Mouse (Mus musculus) hindlimb bud, embryonic 11.5 days (tissue): ENCODE measurements around the gene Pheta1.
A peak's percentile ranks its signal among the peaks of the same experiment; 100 is the strongest.
"Not testable (repeated sequence)": the region's sequence is repeated elsewhere in the genome, so short reads cannot be mapped to it uniquely, and the experiment has no call there.

Experiments used
- DNase-seq: peaks from one replicate; pipeline ENCODE4 v3.0.0-alpha.2; 2012; ENCODE audit warnings: low read depth, low spot score; ENCODE audit errors: extremely low spot score

Pheta1 gene

GRCm38 (mm10) chr5:121842665-121843118 lies 6.1 kb upstream of the Pheta1 start:
- DNase-seq, result no peak

GRCm38 (mm10) chr5:121843138-121843905 lies 5.5 kb upstream of the Pheta1 start:
- no peak for DNase-seq

DNA sequence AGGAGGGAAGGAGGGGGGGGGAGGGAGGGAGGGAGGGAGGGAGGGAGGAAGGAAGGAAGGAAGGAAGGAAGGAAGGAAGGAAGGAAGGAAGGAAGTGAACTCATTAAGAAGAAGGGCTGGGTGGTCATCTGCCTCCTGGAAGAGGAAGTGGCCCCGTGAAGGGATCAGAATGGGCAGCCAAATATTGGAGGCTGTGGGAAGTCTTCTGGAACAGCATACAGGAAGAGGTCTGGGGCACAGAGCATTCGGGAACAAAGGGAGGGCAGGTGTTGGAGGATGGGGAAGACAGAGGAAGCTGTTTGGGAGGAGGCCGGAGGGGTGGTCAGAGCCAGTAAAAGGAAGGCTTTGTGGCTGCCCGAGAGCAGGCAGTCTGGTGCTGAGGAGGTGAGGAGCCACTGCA lies 3.4 kb upstream of the Pheta1 start:
- no peak for DNase-seq

DNA sequence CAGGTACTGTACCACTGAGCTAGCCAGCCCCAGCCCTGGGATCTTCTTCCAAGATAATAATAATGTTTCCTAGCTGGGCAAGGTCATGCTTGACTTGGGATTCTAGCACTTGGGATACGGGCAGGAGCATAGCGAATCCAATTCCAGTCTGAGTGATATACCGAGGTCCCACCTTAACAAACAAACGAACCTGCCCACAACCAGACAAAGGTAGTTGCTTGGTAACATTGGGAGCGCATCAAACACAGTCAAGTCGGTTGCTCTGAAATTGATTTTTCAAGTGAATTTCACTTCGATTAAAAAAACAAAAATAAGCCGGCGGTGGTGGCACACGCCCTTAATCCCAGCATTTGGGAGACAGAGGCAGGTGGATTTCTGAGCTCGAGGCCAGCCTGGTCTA lies 2.5 kb upstream of the Pheta1 start:
- DNase-seq, result no peak

DNA sequence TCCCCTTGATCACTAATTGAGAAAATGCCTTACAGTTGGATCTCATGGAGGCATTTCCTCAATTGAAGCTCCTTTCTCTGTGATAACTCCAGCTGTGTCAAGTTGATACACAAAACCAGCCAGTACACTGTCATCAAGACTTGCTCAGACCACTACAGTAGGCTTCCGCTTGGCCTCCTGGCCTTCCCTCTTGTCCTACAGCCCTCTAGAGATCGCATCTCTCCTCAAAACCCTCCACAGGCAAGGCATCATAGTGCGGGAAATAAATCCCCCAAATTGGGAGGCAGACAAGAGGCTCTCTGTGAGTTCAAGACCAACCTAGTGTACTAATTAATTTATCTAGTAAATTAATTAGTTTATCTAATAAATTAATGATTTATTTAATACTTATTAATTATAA lies 1.5 kb upstream of the Pheta1 start:
- DNase-seq, result not testable (repeated sequence)

GRCm38 (mm10) chr5:121848035-121848519 lies 707 bp upstream of the Pheta1 start:
- no peak for DNase-seq

DNA sequence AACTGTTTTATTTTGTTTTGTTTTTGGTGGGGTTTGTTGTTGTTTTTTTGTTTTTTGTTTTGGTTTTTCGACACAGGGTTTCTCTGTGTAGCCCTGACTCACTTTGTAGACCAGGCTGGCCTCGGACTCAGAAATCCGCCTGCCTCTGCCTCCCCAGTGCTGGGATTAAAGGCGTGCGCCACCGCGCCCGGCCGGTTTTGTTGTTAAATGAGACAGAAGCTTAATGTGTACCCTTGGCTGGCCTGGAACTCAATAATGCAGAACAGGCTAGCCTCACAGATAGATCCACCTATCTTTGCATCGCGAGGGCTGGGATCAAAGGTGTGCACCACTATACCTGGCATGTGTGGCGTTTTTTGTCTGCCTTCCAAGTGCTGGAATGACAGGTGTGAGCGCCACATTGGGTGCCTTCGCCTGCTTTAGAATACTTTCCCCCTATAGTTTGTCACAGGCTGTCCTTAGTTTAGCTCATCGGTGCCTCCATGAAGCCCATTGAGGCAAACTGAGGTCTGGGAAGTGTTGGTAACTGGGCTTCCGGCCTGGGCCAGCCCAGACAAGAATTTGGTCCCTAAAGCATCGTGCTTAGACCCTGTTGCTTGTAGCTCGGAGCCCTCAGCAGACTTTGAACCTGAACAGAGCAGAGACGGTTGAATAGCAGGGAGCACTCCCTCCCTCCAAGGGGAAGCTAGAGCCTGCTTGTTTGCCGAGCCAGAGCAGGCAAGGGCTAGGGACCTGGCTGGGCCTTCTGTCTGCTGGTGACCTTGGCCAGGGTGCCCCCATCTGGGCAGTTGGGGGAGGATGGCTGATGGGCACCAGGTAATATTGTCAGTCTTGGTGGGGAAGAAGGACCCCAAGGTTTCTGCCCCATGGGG lies 930 bp downstream of the Pheta1 start:
- DNase-seq, result no peak

DNA sequence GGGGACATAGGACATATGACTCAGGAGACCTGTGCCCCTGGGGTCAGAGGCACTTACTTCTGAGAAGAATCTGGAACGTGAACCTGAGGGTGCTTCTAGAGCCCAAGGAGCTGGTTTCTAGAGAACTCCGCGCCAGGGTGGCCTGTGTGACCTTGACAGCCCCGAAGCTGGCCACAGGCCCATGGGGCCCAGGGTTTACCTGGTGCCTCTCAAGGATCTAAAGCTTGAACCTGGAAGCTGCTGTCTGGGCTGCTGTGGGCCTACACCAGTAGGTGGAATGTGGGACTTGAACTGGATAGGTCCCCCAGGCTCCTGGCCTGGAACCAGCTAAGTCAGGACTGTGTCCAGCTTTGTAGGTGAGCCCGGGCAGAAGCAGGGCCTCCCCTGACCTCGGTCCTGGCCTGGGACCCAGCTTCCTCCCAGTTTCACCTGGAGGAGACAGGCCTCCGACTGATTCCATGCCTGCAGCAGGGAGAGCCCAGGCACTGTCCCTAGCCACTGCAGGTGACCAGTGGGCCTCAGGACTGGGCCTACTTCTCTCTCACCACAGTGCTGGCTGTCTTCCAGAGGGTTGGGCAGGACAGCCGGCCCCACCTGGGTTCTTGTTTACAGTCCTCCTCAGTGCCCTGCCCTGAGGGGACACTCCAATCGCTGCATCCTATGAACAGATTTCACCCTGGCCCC lies 4.7 kb downstream of the Pheta1 start:
- DNase-seq, result no peak

- DNase-seq, result no peak
These were observed 6.0 kb downstream of the Pheta1 start for GRCm38 (mm10) chr5:121854768-121855167.

DNA sequence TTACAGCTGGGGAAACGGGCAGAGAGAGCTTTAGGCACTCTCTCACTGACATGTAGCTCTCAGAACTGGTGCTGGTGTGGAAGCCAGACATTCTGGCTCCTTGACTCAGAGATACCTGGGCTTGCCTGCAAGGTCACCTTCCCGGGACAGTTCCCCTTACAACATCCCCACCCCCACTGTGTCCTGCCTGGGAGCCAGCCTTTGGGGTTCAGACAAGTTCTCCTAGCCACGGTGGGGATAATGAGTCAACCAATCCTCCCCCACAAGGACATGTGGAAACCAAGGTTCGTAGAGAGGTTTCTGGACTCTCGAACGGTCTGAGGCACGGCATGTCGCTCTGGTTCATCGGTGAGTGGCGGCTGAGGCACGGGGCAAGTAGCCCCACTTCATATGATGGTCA lies 8.0 kb downstream of the Pheta1 start:
- no peak for DNase-seq

GRCm38 (mm10) chr5:121858427-121858826 lies 9.6 kb downstream of the Pheta1 start:
- no peak for DNase-seq

DNA sequence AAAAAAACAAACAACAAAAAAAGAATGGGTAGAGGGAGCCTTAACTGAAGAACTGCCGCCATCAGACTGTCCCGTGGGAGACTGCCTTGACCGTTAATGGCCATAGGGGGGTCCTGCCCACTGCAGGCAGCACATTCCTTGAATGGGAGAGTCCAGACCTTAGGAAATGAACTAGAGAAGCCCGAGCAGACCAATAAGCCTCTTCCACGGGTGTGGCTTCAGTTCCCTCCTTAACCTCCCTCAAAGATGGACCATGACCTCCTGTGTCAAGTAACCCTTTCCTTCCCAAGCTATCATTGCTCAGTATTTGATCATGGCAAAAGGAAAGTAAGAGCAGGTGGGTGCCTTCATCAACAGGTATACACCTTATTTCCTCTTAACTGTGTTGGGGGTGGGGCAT lies 13.2 kb downstream of the Pheta1 start:
- no peak for DNase-seq

DNA sequence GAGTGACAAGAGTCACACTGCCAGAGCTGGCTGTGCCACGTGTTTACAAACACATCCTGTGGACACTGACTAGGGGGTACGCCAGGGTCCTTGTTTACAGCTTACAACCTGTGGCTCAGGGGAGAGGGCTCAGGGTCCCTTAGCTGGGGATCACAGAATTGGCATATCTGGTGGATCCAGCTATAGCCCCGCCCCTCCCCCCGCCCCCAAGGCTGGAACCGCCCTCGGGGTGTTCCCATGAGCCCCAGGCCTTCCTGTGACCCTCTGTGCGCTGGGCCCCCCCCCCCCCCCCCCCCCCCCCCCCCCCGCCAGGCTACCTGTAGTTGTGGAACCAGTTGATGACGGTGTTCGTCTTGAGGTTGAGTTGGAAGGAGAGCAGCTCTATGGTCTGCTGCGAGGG lies 15.5 kb downstream of the Pheta1 start:
- DNase-seq, result no peak

- no peak for DNase-seq
These were observed 19.2 kb downstream of the Pheta1 start for GRCm38 (mm10) chr5:121867963-121868362.

GRCm38 (mm10) chr5:121870832-121871231 lies 22.0 kb downstream of the Pheta1 start:
- no peak for DNase-seq

- DNase-seq, result no peak
These were observed 22.8 kb downstream of the Pheta1 start for GRCm38 (mm10) chr5:121871515-121872030.

GRCm38 (mm10) chr5:121872158-121872557 lies 23.4 kb downstream of the Pheta1 start:
- DNase-seq, result peak; percentile 58

DNA sequence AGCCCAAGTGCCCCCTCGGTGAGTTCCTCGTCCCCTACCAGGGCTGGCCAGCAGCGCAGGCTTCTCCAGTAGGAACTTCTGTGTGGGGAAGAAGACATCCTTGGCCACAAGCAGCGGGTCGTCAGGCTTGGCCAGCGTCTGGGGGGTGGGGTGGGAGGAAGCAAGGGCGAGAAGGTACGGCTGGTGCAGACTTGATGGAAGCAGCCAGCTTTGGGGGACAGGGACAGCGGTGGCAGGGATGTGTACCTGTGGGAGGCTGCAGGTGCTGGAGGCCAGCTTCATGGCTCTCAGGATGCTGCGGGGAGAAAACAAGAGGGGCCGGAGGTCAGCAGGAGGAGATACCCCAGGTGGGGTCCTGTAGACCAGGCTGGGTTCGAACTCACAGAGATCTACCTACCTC lies 26.3 kb downstream of the Pheta1 start:
- no peak for DNase-seq

- no peak for DNase-seq
These were observed 28.1 kb downstream of the Pheta1 start for GRCm38 (mm10) chr5:121876901-121877300.

GRCm38 (mm10) chr5:121878703-121879102 lies 29.9 kb downstream of the Pheta1 start:
- no peak for DNase-seq

DNA sequence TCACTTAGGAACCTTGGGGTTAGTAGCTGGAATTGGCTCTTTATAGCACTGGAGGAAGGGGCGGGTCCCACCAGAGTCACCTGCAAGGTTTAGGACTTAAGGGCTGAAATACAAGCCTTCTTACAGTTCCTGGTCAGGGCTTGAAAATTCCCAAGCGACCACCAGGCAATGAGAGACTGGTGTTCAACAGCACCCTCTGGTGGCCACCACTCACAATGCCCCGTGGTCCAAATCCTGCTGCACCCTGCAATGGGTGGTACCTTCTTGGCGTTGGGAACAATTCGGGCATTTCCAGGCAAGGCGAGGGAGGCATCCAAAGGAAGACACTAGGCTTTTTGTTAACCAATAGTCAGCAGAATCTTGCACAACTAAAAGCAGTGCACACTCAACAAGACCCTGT lies 30.4 kb downstream of the Pheta1 start:
- DNase-seq, result no peak
